Mouse (Mus musculus) spleen, postnatal 14 days (tissue): ENCODE data around the gene Tmem79.
"Not testable (repeated sequence)": the region's sequence is repeated elsewhere in the genome, so short reads cannot be mapped to it uniquely, and the experiment has no call there.

Experiments
- DNase-seq, 2 experiments: peaks; one replicate each; pipeline ENCODE4 v3.0.0; 2021 to 2022; ENCODE audit warnings: low spot score in 2 of 2

The Tmem79 gene

DNA sequence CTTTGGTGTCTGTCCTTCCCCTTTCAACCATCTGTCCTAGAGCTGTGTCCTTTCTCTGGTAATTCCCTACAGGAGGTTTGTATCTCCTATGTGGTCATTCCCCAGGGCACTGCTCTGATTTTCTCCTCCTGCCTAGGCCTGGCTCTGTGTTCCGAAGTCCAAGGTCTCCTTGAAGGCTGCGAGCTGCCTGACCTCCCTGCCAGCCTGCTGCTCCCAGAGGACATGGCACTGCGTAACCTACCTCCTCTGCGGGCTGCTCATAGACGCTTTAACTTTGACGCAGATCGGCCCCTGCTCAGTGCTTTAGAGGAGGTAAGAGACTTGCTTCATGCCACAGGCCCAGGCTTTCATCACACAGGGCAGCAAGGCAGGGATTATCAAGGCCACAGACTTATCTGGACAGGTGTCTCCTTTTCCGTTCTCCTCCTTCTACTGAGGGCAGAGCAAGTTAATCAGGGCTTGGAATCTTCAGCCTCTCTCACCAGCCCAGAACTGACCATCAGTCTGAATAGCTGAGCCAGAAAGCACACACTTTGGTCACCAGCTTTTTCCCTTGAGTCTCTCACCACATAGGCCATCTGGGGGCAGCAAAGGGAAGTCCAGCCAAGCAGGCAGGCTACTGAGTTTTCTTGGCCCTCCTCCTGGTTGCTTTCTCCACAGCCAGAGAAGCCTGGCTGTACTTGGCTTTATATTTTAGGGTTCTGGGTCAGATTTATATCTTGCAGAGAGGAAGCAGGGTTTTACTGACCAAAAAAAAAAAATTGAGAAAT, 18.6 kb upstream of the Tmem79 start:
- no peak for DNase-seq

DNA sequence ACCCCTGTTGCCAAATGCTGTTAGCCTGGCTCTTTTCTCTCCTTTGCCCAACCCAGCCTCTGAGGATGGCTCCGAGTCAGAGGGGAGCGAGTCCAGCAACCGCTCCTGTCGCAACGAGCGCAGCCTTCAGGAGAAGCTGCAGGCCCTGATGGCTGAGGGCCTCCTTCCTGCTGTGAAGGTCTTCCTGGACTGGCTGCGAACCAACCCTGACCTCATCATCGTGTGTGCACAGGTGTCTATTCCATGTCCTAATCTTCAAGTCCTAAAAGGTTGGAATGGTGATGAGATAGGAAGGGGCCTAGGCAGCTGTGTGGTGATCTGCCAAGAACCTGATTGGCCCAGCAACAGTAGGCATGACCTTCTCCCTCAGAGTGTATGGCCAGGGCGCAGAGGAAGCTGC, 17.0 kb upstream of the Tmem79 start:
- DNase-seq = no peak

DNA sequence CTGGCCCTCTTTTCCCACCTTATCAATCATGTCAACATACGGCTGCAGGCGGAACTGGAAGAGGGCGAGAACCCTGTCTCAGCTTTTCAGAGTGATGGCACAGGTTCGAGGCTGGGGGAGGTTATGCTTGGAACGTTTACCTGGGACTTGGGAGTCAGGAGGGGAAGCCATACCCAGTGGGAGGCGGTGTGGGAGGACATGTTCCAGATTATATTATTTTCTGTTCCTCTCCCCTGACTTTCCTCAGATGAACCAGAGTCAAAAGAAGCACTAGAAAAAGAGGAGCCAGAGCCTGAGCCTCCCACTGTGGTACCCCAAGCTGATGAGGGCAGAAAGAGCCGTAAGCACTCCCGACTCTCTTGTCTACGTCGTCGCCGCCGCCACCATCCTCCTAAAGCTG, 14.8 kb upstream of the Tmem79 start:
- DNase-seq = no peak

DNA sequence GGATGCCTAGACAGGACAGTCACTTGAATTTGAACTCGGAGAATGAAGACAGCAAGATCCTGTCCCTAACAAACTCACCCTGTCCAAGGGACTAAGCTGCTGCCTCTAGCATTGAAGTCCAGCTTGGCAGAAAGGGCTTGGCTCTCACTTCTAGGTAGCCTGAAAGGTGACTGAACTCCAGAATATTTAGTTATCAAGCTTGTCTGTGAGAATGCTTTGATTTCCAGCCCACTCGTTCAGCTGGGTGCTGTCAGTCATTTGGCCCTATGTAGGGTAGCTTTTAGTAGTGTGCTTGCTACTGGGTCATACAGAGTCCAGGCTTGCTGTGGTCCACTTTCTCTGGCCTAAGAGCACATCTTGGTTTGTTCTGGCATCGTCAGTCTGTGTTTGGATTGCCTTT, 3.1 kb upstream of the Tmem79 start:
- DNase-seq = no peak

DNA sequence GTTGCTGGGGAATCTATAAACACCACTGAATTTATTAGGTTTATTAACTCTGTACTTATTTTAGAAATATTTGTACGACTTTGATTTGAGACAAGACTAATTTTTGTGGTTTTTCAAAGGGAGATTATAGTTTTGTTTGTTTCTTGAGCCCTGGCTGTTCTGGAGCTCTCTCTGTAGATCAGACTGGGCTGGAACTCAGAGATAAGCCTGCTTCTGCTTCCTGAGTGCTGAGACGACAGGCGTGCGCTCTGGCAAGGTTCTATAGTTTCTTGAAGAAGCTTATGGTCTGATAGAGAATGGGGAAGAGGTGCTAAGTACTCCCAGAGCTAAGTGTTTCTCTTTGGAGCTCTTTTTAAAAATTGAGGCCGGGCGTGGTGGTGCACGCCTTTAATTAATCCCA, 2.4 kb upstream of the Tmem79 start:
- DNase-seq = no peak

DNA sequence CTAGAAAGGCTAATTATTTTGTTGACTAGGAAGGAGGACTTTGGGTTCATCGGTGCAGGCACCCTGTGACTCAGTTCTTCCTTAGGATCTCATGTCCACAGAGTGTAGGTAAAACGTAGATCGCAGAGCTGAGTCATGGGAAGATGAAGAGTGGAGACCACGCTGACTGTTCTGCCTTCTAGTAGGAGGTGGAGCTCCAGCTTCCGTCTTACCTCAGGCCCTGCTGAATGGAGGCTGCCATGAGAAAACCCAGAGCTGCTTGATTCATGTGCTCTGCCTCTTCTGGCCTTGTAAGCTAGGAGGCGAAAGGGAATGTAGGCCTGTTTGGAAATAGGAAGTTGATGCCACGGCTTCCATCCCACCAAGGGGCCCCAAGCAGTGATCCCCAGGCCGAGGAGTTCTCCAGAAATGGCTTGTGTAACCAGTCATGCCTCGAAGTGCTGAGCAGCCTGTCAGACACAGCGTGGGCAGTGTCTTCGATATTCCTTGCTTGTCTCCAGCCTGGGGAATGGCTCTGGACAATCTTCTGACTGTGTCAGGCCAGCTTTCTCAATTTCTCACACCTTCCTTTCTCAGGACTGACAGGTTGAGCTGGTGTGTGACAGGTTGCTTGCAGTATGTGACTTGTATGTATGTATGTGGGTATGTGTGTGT, 1.5 kb upstream of the Tmem79 start:
- DNase-seq = no peak

DNA sequence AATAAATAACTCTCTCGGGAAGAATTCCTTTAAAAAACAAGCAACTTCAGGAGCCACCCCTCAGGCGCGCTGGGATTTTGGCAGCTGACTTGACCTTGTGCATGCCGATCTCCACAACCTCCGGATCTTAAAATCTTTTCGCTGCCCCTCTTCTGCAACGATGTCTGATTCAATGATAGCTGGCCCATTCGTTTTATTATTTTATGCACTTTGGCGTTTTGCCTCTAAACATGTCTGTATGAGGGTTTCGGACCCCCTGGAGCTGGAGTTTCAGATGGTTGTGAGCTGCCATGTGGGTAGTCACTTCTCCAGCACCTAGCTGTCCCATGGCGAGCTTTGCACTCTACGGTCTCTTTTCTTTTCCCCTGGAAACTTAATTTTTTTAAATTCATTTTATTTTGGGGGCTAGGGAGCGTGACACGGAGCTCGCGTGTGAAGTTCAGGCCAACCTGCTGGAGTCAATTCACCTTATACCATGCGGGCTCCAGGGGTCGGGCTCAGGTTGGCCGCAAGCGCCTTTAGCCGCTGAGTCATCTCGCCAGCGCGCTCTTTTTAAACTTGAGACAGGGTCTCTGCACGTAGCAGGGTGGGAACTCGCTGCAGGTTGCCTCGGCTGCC, 403 bp downstream of the Tmem79 start:
- DNase-seq = no peak

DNA sequence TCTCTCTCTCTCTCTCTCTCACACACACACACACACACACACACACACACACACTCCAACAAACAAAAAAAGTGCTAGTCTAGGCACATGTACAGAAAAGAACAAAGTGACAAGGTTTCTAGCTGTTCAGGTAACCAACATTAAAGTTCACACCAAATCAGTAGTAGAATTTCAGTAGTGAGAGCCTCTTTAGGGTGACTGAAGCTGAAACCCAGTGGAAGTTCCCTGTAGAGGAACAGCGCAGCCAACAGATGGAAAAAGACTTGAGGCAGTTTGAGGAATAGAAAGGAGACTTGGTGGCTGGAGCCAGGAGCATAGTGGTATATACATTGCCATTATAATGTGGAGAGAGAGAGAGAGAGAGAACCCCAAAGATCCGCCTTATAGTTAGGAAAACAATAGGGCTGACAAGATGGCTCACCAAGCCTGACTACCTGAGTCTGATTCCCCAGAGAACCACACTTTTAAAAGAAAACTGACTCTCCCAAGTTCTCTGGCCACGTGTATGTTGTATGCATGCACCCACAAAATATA, 979 bp downstream of the Tmem79 start:
- DNase-seq = no peak

DNA sequence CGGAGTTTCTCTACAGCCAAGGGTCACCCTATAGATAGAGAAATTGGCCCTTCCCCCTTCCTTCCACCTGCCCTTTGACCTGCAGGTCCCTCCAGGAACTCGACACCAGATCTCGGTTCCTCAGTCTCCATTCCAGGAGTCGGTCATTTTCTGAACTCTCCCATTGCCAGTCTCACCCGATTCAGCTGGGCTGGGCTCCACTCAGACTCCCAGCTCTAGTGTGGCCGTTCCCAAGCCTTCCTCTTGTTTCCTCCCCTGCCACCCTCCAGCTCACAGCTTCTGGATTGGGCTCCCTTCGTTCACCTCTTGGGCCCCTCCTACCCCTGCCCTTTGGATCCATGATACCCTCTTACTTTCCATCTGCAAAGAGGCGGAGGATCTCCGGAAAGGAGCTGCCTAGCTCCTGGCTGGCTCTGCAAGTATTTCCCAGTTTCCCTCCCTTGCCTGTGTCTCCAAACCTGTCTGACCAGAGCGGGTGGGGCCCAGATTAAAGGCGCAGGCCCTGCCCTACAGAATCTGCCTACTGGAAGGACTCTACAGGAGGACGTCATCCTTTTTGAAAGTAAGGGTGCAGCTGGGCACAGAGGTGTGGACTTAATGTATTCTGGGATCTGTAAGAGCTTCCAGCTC, 1.8 kb downstream of the Tmem79 start:
- no peak for DNase-seq

DNA sequence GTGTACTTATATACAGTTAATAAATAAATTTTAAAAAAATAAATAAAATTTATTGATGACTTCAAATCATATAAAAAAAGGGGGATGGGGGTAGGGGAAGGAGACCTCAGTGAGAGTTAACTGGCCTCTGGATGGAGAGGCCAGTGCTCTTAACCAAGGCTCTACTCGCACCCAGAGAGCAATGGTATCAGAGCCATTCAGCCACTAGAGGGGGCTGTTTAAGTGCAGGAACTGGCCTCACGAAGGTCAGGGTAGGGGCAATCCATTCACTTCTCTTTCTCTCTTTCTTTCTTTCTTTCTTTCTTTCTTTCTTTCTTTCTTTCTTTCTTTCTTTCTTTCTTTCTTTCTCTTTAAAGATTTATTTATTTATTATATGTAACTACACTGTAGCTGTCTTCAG, 4.7 kb downstream of the Tmem79 start:
- peak in 1 of 2 experiments; percentile 63 for DNase-seq

DNA sequence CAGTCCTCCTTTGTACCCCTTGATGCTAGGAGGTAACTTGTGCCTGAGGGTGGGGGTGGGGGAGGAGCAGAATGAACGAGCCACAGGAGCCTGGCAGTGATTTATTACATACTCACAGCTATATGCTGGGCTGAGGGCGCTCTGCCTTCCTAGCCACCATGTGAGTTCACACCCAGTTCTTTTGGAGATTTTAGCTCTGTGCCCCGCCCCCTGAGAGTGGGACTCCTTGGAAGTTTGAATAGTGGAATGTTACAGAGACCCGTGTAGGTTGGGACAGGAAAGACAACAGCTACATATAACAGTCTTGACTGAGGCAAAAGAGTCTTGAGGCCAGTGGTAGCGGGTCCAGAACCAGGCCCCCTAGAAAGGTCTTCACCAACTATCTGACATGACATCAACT, 7.0 kb downstream of the Tmem79 start:
- DNase-seq = no peak

DNA sequence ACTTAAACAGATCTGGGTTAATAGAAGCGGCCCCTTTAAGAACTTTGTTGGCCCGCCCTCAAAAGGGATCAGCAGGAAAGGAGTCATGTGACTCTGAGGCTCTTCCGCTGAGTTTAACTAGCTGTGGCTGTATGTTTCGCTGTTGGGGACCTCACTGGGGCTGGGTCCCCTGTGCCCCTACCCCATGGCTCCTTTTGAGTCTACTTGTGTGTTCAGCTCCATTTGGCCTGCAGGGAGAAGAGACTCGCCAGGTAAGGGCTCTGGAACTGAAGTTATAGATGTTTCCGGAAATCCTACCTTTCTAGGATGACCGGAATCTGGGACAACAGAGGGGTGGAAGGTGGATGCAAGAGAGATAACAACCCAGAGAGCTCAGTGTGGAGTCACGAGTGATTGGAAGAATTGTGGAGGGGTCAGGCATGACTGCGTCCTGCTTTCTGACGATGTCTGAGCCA, 11.0 kb downstream of the Tmem79 start, which contains the start of gene Glmp:
Gene Glmp (plus strand): TSS at position 73 of the 455 bp plus-strand sequence.
- DNase-seq = peak in 1 of 2 experiments; percentile 33

DNA sequence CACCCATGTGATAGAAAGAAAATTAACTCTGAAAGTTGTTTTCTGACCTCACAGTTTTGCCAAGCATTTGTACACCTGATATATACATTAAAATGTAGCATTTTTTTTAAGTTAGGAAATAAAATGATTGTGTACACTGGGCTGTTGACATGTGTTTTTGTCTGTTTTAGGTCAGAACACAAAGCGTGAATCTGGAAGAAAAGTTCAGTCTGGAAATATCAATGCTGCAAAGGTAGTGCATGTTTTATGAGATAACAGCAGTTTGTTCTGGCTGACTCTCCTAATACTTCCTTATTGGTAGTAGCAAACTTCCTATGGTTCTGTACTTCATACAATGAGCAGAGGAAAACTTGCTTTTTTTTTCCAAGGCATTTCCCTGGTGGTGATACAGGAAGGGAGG, 36.8 kb downstream of the Tmem79 start:
- no peak for DNase-seq

DNA sequence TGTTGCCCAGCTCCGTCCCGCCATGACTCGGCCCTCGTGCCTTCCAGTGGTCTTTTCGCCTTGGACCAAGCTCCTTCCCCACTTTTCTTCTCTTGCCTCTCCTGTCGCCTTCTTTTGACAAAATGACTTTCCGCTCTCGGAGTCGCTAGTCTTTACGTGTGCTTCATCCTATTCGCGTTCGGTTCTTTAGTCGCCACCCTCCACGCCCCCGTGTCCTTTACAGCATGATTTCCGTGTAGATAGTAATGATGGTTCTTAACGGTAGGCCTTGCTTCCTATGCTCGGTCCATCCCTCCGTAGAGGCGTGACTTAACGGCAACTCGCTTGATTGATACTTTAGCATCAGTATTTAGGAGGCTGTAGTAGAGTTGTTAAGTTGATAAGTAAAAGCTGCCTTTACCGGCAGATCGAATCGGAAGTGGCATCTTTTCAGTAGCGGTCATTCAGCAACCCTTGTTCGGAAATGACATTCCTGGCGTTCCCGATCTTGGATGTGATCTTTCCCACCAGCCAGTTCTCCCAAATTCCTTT, 38.6 kb downstream of the Tmem79 start:
- no peak for DNase-seq

DNA sequence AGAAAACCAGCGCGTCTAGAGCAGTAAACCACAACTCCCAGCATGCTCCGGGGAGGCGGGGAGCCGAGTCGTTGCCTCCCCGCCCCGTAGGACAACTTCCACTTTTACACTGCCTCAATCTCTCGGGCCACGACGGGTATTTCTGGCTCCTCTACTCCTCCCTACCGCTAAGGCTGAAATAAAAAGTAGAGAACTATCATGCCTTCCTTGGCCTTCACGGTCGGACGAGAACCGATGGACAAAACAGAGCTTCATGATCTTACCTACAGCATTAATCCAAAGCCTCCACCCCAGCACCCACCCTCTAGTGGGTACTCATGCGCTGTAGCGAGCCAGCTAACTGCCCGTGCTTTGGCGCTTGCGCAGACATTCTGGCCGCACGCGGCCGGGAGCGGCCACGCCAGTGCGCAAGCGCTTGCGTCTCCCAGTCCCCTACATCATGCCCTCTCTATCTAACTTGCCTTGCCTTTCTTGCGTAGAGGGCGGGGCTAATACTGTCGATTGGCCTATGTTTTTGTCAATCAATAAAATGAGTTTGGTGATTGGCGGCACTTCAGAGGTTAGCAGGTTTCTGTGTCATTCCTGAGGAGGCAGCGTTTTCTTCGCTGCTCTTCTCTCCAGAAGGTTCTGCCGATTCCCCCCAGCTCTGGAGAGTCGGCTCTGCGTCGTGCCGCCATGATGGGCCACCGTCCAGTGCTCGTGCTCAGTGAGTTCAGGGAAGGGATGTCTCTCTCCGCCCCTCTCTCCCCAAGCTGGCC, 39.2 kb downstream of the Tmem79 start, which contains the start of the genes Tsacc and Cct3:
Gene Tsacc (minus strand): TSS at position 439 of the 758 bp plus-strand sequence.
Gene Cct3 (plus strand): TSS at position 556 of the 758 bp plus-strand sequence.
- peak; percentile 85 to 88 for DNase-seq

DNA sequence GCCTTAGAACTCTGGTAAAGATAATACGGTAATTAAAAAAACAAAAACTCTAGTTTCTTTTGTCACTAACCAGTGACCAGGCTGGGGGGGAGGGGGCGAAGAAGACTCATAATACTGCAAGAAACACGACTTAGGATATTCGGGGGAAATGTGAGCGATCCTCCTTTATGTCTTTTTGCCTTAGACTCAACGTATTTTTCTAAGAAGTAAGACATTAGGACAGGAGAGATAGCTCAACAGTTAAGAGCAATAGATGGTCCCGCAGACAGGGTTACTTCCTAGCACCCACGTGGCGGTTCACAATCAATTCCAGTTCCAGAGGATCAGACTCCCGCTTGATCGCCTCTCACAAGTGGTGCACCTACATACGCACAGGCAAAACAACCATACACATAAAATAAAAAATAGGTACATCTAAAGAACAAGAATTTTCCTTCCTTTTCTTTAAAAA, 39.8 kb downstream of the Tmem79 start:
- no peak for DNase-seq

DNA sequence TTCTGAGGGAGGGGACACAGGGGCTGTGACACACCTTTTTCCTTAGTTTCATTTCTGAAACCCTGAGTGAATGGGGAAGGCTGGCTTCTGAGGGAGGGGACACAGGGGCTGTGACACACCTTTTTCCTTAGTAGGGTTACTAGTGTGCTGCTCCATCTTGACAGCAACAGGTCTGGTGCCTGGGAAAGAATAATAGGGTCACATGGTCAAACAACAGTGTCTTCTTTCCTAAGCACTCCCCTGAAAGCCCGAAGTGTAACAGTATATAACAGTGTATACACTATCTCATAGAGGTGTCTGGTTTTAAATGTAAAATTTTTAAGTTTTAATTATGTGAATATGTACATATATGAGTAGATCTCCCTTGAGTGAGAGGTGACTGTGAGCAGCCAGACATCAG, 40.7 kb downstream of the Tmem79 start:
- not testable (repeated sequence) for DNase-seq

DNA sequence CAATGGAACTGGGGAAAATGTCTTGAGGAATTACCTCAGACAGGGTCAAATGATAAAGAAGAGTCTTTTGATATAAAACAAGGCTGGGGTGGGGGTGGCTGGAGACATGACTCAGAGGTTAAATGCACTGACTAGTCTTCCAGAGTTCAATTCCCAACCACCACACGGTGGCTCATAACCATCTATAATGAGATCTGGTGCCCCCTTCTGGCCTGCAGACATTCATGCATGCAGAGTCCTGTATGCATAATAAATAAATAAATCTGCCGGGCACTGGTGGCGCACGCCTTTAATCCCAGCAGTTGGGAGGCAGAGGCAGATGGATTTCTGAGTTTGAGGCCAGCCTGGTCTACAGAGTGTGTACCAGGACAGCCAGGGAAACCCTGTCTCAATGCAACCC, 44.0 kb downstream of the Tmem79 start:
- DNase-seq = peak in 1 of 2 experiments; percentile 10

DNA sequence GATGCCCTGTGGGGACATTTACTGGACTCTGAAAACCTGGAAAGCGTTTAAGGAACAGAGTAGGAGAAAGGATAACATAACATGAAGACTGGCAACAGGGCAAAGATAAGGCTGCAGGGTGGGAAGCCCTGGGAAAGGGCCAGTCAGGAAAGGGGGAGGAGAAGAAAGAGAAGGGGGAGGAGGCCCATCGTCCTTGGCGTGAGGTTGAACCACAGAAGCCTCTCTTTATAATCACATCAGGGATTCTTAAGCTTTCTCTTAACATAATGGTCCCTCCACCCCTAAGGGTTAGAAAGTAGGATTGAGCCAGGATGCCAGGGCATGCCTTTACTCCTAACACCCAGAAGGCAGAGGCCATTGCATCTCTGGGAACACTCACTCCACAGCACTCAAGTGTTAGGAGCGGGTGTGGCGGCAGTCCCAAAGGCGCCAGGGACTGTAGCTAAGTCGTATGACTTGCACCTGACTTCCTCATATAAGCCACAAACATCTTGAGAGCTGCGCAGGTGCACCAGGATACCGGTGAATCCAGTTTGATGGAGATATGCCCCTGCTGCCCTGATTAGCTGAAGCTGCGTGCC, 47.7 kb downstream of the Tmem79 start:
- not testable (repeated sequence) for DNase-seq

DNA sequence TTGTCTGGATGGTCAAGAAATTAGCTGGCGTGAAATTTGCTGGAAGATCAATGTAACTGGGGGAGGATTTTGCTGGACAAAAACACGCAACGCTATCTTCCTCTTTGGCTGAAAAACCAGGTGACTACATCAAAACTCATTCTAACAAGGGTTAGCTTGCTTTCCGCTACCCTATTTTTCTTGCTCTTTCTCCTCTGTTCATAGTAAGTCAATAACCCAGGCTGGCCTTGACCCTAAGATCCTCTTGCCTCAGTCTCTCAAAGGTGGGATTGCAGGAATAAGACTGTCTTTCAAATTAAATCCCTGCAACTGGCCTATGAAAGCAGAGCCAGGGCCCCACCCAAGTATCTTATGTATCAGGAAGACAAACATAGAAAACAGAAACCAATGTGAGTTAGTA, 48.8 kb downstream of the Tmem79 start, which contains the start of gene Gm38392:
Gene Gm38392 (minus strand): TSS at position 101 of the 400 bp plus-strand sequence.
- DNase-seq = no peak
